In the genomic region with DNA sequence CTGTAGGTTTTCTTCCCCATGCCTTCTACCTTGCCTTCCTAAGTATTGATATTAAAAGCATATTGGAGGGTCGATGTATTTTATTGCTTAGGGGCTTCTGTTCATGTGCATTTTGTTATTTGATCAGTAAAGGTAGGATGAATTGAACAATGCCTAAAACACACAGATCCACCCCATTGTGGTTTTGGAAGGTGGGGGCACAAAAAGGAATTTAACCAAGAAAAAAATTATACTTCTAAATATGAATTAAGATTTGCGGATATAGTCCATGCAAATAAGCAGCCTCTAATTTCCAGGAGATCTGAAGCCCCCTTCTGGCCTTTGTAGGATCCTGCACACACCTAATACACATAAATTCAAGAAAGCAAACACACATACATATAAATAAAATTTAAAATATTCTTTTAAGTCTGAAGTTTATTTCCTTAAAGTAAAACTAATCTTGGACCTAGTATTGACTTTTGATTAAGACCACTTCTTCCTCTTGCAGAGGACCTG, we compare ENCODE assay signal across 8 mouse cellular contexts. TPM values are rescaled to one million over a fixed set of nuclear protein-coding genes. Genes with fewer than 3 reads are reported as not detected.
DNase-seq lines count a peak whose midpoint lies in the region; ATAC-seq lines count a peak whose summit lies in the region.

No protein-coding gene starts in this region.

- no peak for DNase-seq in lung, postnatal 25 days (ENCODE audit: low spot score)
- no peak for DNase-seq in embryonic facial prominence, embryonic 11.5 days (ENCODE audit: low spot score)
- DNase-seq in intestine, embryonic 14.5 days (ENCODE audit: low spot score), result no peak
- no peak for DNase-seq in frontal cortex, adult 2 months (ENCODE audit: extremely low spot score in 1 of 2, low spot score in 1 of 2)
- no peak for DNase-seq in urinary bladder, postnatal 14 days (ENCODE audit: low spot score)

- H3K9me3 ChIP-seq in lung, embryonic 16.5 days (ENCODE audit: control insufficient read depth, low read length), result no peaks in the 10 kb centered on the region
- H3K9me3 ChIP-seq in embryonic facial prominence, embryonic 11.5 days (replicated peaks; ENCODE audit: control insufficient read depth, low read length), result no peaks in the 10 kb centered on the region
- no peaks in the 10 kb centered on the region for H3K9me3 ChIP-seq in intestine, embryonic 14.5 days (ENCODE audit: control insufficient read depth, low read length)
- no peaks in the 10 kb centered on the region for H3K9me3 ChIP-seq in neural tube, embryonic 14.5 days (ENCODE audit: control insufficient read depth, low read length)

- peak overlapping the region; percentile 86 for H3K4me2 ChIP-seq in lung, embryonic 16.5 days (ENCODE audit: low read depth, low read length)
- H3K4me2 ChIP-seq in embryonic facial prominence, embryonic 11.5 days (ENCODE audit: low read depth, low read length), result peak overlapping the region; percentile 21; the same call in 1 of the 2 replicates
- H3K4me2 ChIP-seq in intestine, embryonic 14.5 days (ENCODE audit: low read length), result peak overlapping the region; percentile 87
- H3K4me2 ChIP-seq in neural tube, embryonic 14.5 days (ENCODE audit: low read depth, low read length), result peak overlapping the region; percentile 67

- no peaks in the 10 kb centered on the region for H3K27me3 ChIP-seq in lung, embryonic 16.5 days (ENCODE audit: control insufficient read depth, insufficient read depth, low read depth, low read length)
- no peaks in the 10 kb centered on the region for H3K27me3 ChIP-seq in embryonic facial prominence, embryonic 11.5 days (ENCODE audit: control insufficient read depth, insufficient read depth, low read length)
- H3K27me3 ChIP-seq in intestine, embryonic 14.5 days (replicated peaks; ENCODE audit: control insufficient read depth, insufficient read depth, low read length), result no peaks in the 10 kb centered on the region
- H3K27me3 ChIP-seq in neural tube, embryonic 14.5 days (ENCODE audit: control insufficient read depth, insufficient read depth, low read length), result no peaks in the 10 kb centered on the region

- peak overlapping the region; percentile 99 for H3K27ac ChIP-seq in lung, embryonic 16.5 days (ENCODE audit: low read length)
- H3K27ac ChIP-seq in embryonic facial prominence, embryonic 11.5 days (replicated peaks; ENCODE audit: low read depth, low read length), result 0 out of 2 replicates have a peak overlapping the region, but pooled peaks have one; percentile 97
- peak overlapping the region; percentile 94 for H3K27ac ChIP-seq in intestine, embryonic 14.5 days (ENCODE audit: low read depth)
- H3K27ac ChIP-seq in neural tube, embryonic 14.5 days (ENCODE audit: low read depth, low read length), result peak overlapping the region; percentile 93

- WGBS in lung, embryonic 16.5 days, result 66% methylated on average over 2 of the region's 2 CpGs
- WGBS in embryonic facial prominence, embryonic 11.5 days, result 71% methylated on average over 2 of the region's 2 CpGs
- 63% methylated on average over 2 of the region's 2 CpGs for WGBS in intestine, embryonic 14.5 days
- WGBS in neural tube, embryonic 14.5 days, result 63% methylated on average over 2 of the region's 2 CpGs

- ATAC-seq in lung, embryonic 16.5 days (ENCODE audit: low read depth), result no peak
- no peak for ATAC-seq in embryonic facial prominence, embryonic 11.5 days (replicated peaks; ENCODE audit: insufficient number of reproducible peaks, low FRiP score, low TSS enrichment, low read depth)
- 0 out of 2 replicates have a peak, but pooled peaks have one; percentile 5 for ATAC-seq in intestine, embryonic 14.5 days (replicated peaks; ENCODE audit: low FRiP score, low TSS enrichment, low read depth)
- ATAC-seq in neural tube, embryonic 14.5 days (ENCODE audit: low read depth), result peak; percentile 12; the same call in 1 of the 2 replicates
- no peak for ATAC-seq in activated CD4-positive, CD25-positive, alpha-beta regulatory T cell, adult 4 months

- H3K36me3 ChIP-seq in lung, embryonic 16.5 days (ENCODE audit: control insufficient read depth, insufficient read depth, low read length), result no peaks in the 10 kb centered on the region
- no peaks in the 10 kb centered on the region for H3K36me3 ChIP-seq in embryonic facial prominence, embryonic 11.5 days (replicated peaks; ENCODE audit: control insufficient read depth, insufficient read depth, low read depth, low read length)
- H3K36me3 ChIP-seq in intestine, embryonic 14.5 days (ENCODE audit: control insufficient read depth, insufficient read depth, low read length), result no peaks in the 10 kb centered on the region
- H3K36me3 ChIP-seq in neural tube, embryonic 14.5 days (ENCODE audit: control insufficient read depth, insufficient read depth, low read length), result no peaks in the 10 kb centered on the region

- H3K4me1 ChIP-seq in lung, embryonic 16.5 days (replicated peaks; ENCODE audit: control insufficient read depth, insufficient read depth, low read length), result no peaks in the 10 kb centered on the region; the same call in none of the 2 replicates
- no peaks in the 10 kb centered on the region for H3K4me1 ChIP-seq in embryonic facial prominence, embryonic 11.5 days (ENCODE audit: control insufficient read depth, insufficient read depth, low read length)
- H3K4me1 ChIP-seq in intestine, embryonic 14.5 days (replicated peaks; ENCODE audit: control insufficient read depth, insufficient read depth, low read length), result no peaks in the 10 kb centered on the region
- H3K4me1 ChIP-seq in neural tube, embryonic 14.5 days (ENCODE audit: control insufficient read depth, insufficient read depth, low read length), result 0 out of 2 replicates have a peak, but pooled peaks cover 6% of the 10 kb centered on the region

- peak overlapping the region; percentile 93; the same call in 1 of the 2 replicates for H3K9ac ChIP-seq in lung, embryonic 16.5 days (ENCODE audit: low read length)
- peak overlapping the region; percentile 85; the same call in 1 of the 2 replicates for H3K9ac ChIP-seq in embryonic facial prominence, embryonic 11.5 days (replicated peaks; ENCODE audit: low read length)
- H3K9ac ChIP-seq in intestine, embryonic 14.5 days (ENCODE audit: low read length), result peak overlapping the region; percentile 54; the same call in 1 of the 2 replicates
- peak overlapping the region; percentile 82; the same call in 1 of the 2 replicates for H3K9ac ChIP-seq in neural tube, embryonic 14.5 days (replicated peaks; ENCODE audit: low read depth, low read length)

- peak overlapping the region; percentile 78 for H3K4me3 ChIP-seq in lung, embryonic 16.5 days (ENCODE audit: low read length)
- no peak overlapping the region for H3K4me3 ChIP-seq in embryonic facial prominence, embryonic 11.5 days (ENCODE audit: low read depth, low read length)
- peak overlapping the region; percentile 72 for H3K4me3 ChIP-seq in intestine, embryonic 14.5 days (ENCODE audit: low read depth, low read length)
- H3K4me3 ChIP-seq in neural tube, embryonic 14.5 days (ENCODE audit: low read depth, low read length), result peak overlapping the region; percentile 88

RNA-seq across cellular contexts. Expression of gene Dnajc1, which starts 0.4 kb away (rescaled TPM):
- polyA plus RNA-seq in lung, embryonic 16.5 days (2015; fragmentation: Nextera tagmentation; extraction: Ambion mirVana), result 30.5 and 32.9 TPM in 2 replicates
- polyA plus RNA-seq in embryonic facial prominence, embryonic 11.5 days (2014; fragmentation: Nextera tagmentation; extraction: Ambion mirVana), result 28.7 and 30.8 TPM in 2 replicates
- polyA plus RNA-seq in intestine, embryonic 14.5 days (2014; fragmentation: Nextera tagmentation; extraction: Ambion mirVana), result 32.3 and 32.6 TPM in 2 replicates
- 20.8 and 26.0 TPM in 2 replicates for polyA plus RNA-seq in neural tube, embryonic 14.5 days (2014; fragmentation: Nextera tagmentation; extraction: Ambion mirVana)
- 10 to 100 TPM; 28.5 to 33.8 TPM for polyA plus RNA-seq in activated CD4-positive, CD25-positive, alpha-beta regulatory T cell, adult 4 months (2017; shearing (Covaris generic))
- polyA plus RNA-seq in frontal cortex, adult 2 months (2012; rRNA removed), result 13.7 and 16.6 TPM in 2 replicates

Comparison
In these comparisons a context has a peak if more than half of its experiments do, and no peak if none do; other contexts are left out.
1. ATAC-seq: peak in intestine, embryonic 14.5 days (single experiment) and neural tube, embryonic 14.5 days (single experiment); none in lung, embryonic 16.5 days (single experiment), embryonic facial prominence, embryonic 11.5 days (single experiment) and activated CD4-positive, CD25-positive, alpha-beta regulatory T cell, adult 4 months (single experiment).
2. H3K4me2 ChIP-seq: peak in every context shown above with its lines; median percentile 87 in intestine, embryonic 14.5 days; 86 in lung, embryonic 16.5 days; 67 in neural tube, embryonic 14.5 days; 21 in embryonic facial prominence, embryonic 11.5 days.
3. Peak in every context shown above with its lines, with median percentiles within 50 percentile points of each other: H3K27ac ChIP-seq and H3K9ac ChIP-seq.